Mouse (Mus musculus) adrenal gland, adult (tissue): ENCODE data around the gene Ice2.

Source experiments
- DNase-seq, 2 experiments: peaks; one replicate each; pipeline ENCODE4 v3.0.0; 2022 to 2023; ENCODE audit warnings: low spot score in 1 of 2; ENCODE audit not compliant: inconsistent age in 2 of 2

Gene Ice2

GRCm38 (mm10) chr9:69398453-69398850, 746 bp downstream of the Ice2 start:
- no peak for DNase-seq

GRCm38 (mm10) chr9:69404671-69405070, 7.0 kb downstream of the Ice2 start:
- no peak for DNase-seq

- peak in 1 of 2 experiments; percentile 47 for DNase-seq
These were observed 21.8 kb downstream of the Ice2 start for GRCm38 (mm10) chr9:69419476-69419875.

- peak; percentile 46 to 67 for DNase-seq
These were observed 32.8 kb downstream of the Ice2 start for GRCm38 (mm10) chr9:69430531-69430930.

GRCm38 (mm10) chr9:69431863-69432555, 34.3 kb downstream of the Ice2 start:
- no peak for DNase-seq

- no peak for DNase-seq
These were observed 37.5 kb downstream of the Ice2 start for GRCm38 (mm10) chr9:69435194-69435593.

GRCm38 (mm10) chr9:69435662-69436061, 38.0 kb downstream of the Ice2 start:
- no peak for DNase-seq

- peak in 1 of 2 experiments; percentile 70 for DNase-seq
These were observed 42.2 kb downstream of the Ice2 start for GRCm38 (mm10) chr9:69439805-69440357.

GRCm38 (mm10) chr9:69442471-69443038, 44.8 kb downstream of the Ice2 start:
- DNase-seq: peak in 1 of 2 experiments; percentile 72

- DNase-seq: peak; percentile 80 to 90
These were observed 45.5 kb downstream of the Ice2 start for GRCm38 (mm10) chr9:69443203-69443602.

- peak in 1 of 2 experiments; percentile 76 for DNase-seq
These were observed 51.1 kb downstream of the Ice2 start for GRCm38 (mm10) chr9:69448801-69449200.

- no peak for DNase-seq
These were observed 52.9 kb downstream of the Ice2 start for GRCm38 (mm10) chr9:69450636-69451035.

GRCm38 (mm10) chr9:69451886-69452810, 54.4 kb downstream of the Ice2 start:
- no peak for DNase-seq

- peak; percentile 96 to 98 for DNase-seq
These were observed 55.6 kb downstream of the Ice2 start, which contains the start of gene Anxa2 for GRCm38 (mm10) chr9:69453066-69453900. TSS of gene Anxa2 (plus strand) at chr9:69453620.

GRCm38 (mm10) chr9:69453901-69454666, 56.4 kb downstream of the Ice2 start:
- peak in 1 of 2 experiments; percentile 76 for DNase-seq

GRCm38 (mm10) chr9:69454691-69455090, 57.0 kb downstream of the Ice2 start:
- DNase-seq: no peak

GRCm38 (mm10) chr9:69455391-69455790, 57.7 kb downstream of the Ice2 start:
- peak in 1 of 2 experiments; percentile 77 for DNase-seq

GRCm38 (mm10) chr9:69456406-69457075, 58.8 kb downstream of the Ice2 start:
- DNase-seq: peak in 1 of 2 experiments; percentile 52

- no peak for DNase-seq
These were observed 59.4 kb downstream of the Ice2 start for GRCm38 (mm10) chr9:69457143-69457542.
